Mouse (Mus musculus): ENCODE measurements around the gene Phlpp2. TPM values are rescaled to one million over a fixed set of nuclear protein-coding genes. Genes with fewer than 3 reads are reported as not detected.
A peak's percentile ranks its signal among the peaks of the same experiment; 100 is the strongest.
"Not testable (repeated sequence)": the region's sequence is repeated elsewhere in the genome, so short reads cannot be mapped to it uniquely, and the experiment has no call there.

Gene Phlpp2
- polyA plus RNA-seq, 1 experiment from 2014 or later: 1.5 TPM

DNA sequence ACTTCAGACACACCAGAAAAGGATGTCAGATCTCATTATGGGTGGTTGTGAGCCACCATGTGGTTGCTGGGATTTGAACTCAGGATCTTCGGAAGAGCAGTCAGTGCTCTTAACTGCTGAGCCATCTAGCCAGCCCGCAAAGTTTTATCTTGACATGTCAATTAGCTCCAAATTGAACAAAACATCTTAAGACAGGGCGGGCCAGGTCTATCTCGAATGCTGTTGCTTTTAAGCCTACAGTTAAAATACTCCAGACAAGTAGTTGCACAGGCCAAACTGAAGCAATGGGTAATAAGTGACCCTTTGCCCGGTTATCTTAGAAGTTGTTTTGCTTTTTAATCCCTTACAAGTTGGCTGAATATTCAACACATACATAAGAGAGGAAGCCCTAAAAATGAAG lies 1.7 kb upstream of the Phlpp2 start:
- ATAC-seq (replicated peaks; ENCODE audit: insufficient number of reproducible peaks, insufficient read depth, low FRiP score, low read depth): no peak
- H3K9ac ChIP-seq: no peak overlapping the region
- WGBS: 85% methylated on average over 5 of the region's 5 CpGs
- H3K9me3 ChIP-seq (replicated peaks): no peaks in the 10 kb centered on the region
- no peak overlapping the region for H3K4me3 ChIP-seq
- no peaks in the 10 kb centered on the region for H3K27me3 ChIP-seq
- H3K4me2 ChIP-seq: no peak overlapping the region
- peaks cover 12% of the 10 kb centered on the region; the same call in 1 of the 2 replicates for H3K36me3 ChIP-seq
- peaks cover 10% of the 10 kb centered on the region for H3K4me1 ChIP-seq (replicated peaks)
- no peak overlapping the region for H3K27ac ChIP-seq

DNA sequence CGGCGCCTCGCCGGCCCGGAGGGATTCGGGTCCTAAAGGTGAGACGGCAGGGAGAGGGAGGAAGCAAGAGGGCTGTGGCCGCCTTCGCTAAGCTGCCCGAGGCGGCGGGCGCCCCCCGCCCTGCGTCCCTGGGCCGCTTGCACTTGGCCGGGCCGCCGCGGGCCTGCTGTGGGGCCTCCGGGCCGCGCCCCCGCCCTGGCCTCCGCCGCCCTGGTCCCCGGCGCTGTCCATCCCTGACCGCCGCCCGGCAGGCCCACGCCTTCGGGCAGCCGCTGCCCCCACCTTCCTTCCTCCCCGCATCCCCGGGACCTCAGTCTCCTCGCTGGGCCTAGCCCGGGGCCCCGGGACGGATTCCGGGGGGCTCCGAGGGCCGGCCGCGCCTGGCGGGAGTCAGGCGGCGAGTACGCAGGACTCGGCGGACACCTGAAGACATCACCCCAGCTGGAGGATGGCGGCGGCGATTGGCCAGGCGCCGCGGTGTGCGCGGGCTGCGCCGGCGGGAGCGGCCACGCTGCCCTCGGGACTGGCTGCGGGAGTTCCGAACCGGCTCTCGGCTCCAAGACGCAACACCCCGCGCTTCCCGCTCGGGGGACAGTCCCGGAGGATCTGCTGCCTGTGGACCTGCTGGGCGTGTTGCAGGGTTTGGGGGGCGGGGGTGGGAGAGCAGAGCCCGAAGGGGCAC lies 479 bp downstream of the Phlpp2 start:
- peak overlapping the region; percentile 92 for H3K27ac ChIP-seq

DNA sequence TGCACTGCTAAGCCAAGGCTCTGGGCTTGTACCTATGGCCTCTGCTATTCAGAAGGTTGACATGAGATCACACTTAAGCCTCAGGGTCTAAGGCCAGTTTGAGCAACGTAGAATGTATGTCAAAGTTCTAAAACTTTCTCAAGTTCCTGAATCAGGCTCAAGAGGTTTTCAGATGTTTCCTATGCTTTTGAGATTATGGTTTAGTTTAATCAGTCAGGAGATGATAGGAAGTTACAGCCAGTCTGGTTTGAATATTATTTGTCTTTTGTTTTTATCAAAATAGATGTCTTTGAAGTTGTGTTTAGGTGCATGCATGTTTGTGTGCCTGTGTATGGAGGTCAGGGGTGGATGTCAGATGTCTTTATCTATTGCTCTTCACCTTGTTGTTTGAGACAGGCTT lies 2.7 kb downstream of the Phlpp2 start:
- Histone ChIP-seq H3K27ac (no peak overlapping the region), H3K9ac (no peak overlapping the region), H3K27me3 (no peaks in the 10 kb centered on the region), H3K4me1 (replicated peaks) (peaks cover 10% of the 10 kb centered on the region), H3K4me3 (no peak overlapping the region), H3K4me2 (no peak overlapping the region), H3K9me3 (replicated peaks) (no peaks in the 10 kb centered on the region), H3K36me3 (no peaks in the 10 kb centered on the region)
- WGBS: 76% methylated on average over 1 of the region's 1 CpGs
- ATAC-seq (replicated peaks; ENCODE audit: insufficient number of reproducible peaks, insufficient read depth, low FRiP score, low read depth): no peak

More for the DNA sequence above, 479 bp downstream of the Phlpp2 start:
- H3K9me3 ChIP-seq (replicated peaks): no peaks in the 10 kb centered on the region
- peak overlapping the region; percentile 96 for H3K9ac ChIP-seq
- peak overlapping the region; percentile 96 for H3K4me2 ChIP-seq
- no peaks in the 10 kb centered on the region for H3K36me3 ChIP-seq
- H3K4me1 ChIP-seq (replicated peaks): peaks cover 10% of the 10 kb centered on the region
- no peaks in the 10 kb centered on the region for H3K27me3 ChIP-seq
- under 1% methylated on average over 68 of the region's 78 CpGs for WGBS
- ATAC-seq (replicated peaks; ENCODE audit: insufficient number of reproducible peaks, insufficient read depth, low FRiP score, low read depth): peak; percentile 83
- H3K4me3 ChIP-seq: peak overlapping the region; percentile 90

DNA sequence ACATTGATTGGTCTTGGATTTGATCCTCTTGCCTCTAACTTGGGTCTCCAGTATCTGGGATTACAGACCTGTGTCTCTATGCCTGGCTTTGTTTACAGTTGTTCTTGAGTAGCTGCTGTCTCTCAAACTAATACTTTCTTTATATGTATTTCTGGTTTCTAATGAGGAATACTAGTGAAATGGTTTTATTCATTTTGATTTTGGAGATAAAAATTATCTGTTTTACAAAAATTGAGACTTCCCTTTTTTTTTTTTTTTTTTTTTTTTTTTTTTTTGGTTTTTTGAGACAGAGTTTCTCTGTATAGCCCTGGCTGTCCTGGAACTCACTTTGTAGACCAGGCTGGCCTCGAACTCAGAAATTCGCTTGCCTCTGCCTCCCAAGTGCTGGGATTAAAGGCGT lies 5.5 kb downstream of the Phlpp2 start:
- not testable (repeated sequence) for H3K27ac ChIP-seq; H3K4me1 ChIP-seq (replicated peaks); H3K9ac ChIP-seq; H3K27me3 ChIP-seq; ATAC-seq (replicated peaks; ENCODE audit: insufficient number of reproducible peaks, insufficient read depth, low FRiP score, low read depth); H3K36me3 ChIP-seq; H3K4me3 ChIP-seq; H3K4me2 ChIP-seq; H3K9me3 ChIP-seq (replicated peaks)
- 95% methylated on average over 3 of the region's 3 CpGs for WGBS

DNA sequence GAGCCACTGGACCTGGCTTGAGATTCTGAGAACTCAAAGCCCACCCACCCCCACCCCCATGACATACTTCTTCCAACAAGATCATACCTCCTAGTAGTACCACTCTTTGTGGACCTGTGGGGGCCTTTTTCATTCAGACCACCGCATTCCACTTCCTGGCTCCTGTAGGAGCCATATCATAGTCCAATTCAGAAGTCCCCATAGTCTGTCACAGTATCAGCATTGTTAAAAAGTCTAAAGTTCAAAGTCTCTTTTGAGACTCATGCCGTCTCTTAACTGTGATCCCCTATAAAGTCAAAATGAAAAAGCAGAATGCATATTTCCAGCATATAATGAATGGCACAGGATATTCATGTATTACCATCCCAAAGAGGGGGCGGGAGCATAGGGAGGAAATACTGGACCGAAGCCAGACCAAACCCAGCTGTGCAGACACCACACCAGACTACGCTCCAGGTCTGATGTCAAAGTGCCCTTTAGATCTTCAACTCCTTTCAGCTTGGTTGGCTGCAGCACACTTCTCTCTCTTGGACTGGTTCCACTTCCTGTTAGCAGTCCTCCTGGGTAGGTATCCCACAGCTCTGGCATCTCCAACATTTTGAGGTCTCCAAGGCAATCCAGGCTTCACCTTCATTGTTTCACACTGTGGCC lies 11.8 kb downstream of the Phlpp2 start:
- H3K9me3 ChIP-seq (replicated peaks): no peaks in the 10 kb centered on the region
- H3K27me3 ChIP-seq: no peaks in the 10 kb centered on the region
- ATAC-seq (replicated peaks; ENCODE audit: insufficient number of reproducible peaks, insufficient read depth, low FRiP score, low read depth): no peak
- no peak overlapping the region for H3K4me3 ChIP-seq
- 72% methylated on average over 5 of the region's 5 CpGs for WGBS
- no peak overlapping the region for H3K9ac ChIP-seq
- no peak overlapping the region for H3K4me2 ChIP-seq
- no peaks in the 10 kb centered on the region; the same call in 1 of the 2 replicates for H3K36me3 ChIP-seq
- no peaks in the 10 kb centered on the region for H3K4me1 ChIP-seq (replicated peaks)
- no peak overlapping the region for H3K27ac ChIP-seq

DNA sequence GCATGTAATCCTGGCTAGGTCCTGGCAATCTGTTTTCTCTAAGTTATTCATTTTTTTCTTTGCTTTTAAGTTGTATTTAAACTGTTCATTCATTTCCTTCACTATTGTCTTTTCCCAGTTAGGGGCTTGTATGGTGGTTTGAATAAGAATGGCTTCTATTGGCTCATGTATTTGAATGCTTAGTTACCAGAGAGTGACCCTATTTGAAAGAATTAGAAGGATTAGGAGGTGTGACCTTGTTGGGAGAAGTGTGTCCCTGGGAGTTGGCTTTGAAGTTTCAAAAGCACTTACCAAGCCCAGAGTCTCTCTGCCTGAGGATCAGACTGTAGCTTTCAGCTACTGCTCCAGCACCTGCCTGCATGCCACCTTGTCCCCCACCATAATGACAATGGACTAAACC lies 17.0 kb downstream of the Phlpp2 start:
- ATAC-seq (replicated peaks; ENCODE audit: insufficient number of reproducible peaks, insufficient read depth, low FRiP score, low read depth): no peak
- H3K27me3 ChIP-seq: no peaks in the 10 kb centered on the region
- no peaks in the 10 kb centered on the region for H3K9me3 ChIP-seq (replicated peaks)
- no peak overlapping the region for H3K4me2 ChIP-seq
- no peak overlapping the region for H3K27ac ChIP-seq
- no peaks in the 10 kb centered on the region for H3K4me1 ChIP-seq (replicated peaks)
- H3K36me3 ChIP-seq: no peaks in the 10 kb centered on the region; the same call in 1 of the 2 replicates
- no peak overlapping the region for H3K4me3 ChIP-seq
- no peak overlapping the region for H3K9ac ChIP-seq

DNA sequence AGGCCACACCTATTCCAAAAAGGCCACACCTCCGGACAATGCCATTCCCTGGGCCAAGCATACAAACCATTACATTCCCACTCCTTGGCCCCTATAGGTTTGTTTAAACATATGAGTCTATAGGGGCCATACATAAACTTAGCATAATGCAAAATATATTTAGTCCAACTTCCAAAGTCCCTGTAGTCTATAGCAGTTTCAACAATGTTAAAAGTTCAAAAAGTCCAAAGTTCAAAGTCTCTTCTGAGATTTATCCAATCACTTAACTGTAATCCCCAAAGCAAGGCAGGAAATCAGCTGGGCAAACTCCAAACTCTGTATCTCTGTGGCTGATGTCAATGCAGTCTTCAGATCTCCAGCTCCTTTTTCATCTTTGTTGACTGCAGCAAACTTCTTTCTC lies 20.9 kb downstream of the Phlpp2 start:
- Histone ChIP-seq H3K4me3 (no peak overlapping the region), H3K4me1 (replicated peaks) (no peaks in the 10 kb centered on the region), H3K27ac (no peak overlapping the region), H3K36me3 (peaks cover 9% of the 10 kb centered on the region; the same call in 1 of the 2 replicates), H3K4me2 (no peak overlapping the region), H3K9me3 (replicated peaks) (no peaks in the 10 kb centered on the region; the same call in 1 of the 2 replicates), H3K27me3 (no peaks in the 10 kb centered on the region), H3K9ac (no peak overlapping the region)
- 94% methylated on average over 1 of the region's 1 CpGs for WGBS
- ATAC-seq (replicated peaks; ENCODE audit: insufficient number of reproducible peaks, insufficient read depth, low FRiP score, low read depth): no peak

DNA sequence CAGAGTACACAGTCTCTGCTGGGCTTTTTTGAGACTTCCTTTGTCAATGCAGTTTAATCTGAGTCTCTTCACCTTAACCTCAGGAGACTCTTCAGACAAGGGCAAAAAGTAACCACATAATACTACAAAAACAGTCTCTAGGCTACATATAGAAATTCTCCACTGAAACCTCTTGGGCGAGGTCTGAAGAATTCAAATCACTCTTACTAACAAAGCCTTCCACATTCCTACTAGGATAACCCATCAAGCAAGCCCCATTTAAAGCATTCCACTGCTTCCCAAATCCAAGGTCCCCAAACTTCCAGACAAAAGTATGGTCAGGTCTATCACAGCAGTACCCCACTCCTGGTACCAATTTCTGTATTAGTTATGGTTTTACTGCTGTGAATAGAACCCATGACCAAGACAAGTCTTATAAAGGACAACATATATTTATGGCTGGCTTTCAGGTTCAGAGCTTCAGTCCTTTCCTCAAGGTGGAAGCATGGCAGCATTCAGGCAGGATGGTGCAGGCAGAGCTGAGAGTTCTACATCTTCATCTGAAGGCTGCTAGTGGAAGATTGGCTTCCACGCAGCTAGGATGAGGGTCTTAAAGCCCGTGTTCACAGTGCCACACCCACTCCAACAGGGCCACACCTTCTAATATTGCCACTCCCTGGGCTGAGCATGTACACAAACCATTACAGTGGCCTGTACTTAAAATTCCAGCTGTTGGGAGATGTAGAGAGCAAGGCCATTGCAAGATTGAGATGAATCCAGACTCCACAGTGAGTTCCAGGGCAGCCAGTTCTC lies 22.6 kb downstream of the Phlpp2 start:
- no peak overlapping the region for H3K4me2 ChIP-seq
- H3K27ac ChIP-seq: no peak overlapping the region
- WGBS: 91% methylated on average over 3 of the region's 3 CpGs
- no peak overlapping the region for H3K9ac ChIP-seq
- ATAC-seq (replicated peaks; ENCODE audit: insufficient number of reproducible peaks, insufficient read depth, low FRiP score, low read depth): no peak
- no peak overlapping the region for H3K4me3 ChIP-seq
- H3K4me1 ChIP-seq (replicated peaks): no peaks in the 10 kb centered on the region
- no peaks in the 10 kb centered on the region; the same call in 1 of the 2 replicates for H3K9me3 ChIP-seq (replicated peaks)
- H3K27me3 ChIP-seq: no peaks in the 10 kb centered on the region
- H3K36me3 ChIP-seq: peaks cover 9% of the 10 kb centered on the region; the same call in 1 of the 2 replicates

DNA sequence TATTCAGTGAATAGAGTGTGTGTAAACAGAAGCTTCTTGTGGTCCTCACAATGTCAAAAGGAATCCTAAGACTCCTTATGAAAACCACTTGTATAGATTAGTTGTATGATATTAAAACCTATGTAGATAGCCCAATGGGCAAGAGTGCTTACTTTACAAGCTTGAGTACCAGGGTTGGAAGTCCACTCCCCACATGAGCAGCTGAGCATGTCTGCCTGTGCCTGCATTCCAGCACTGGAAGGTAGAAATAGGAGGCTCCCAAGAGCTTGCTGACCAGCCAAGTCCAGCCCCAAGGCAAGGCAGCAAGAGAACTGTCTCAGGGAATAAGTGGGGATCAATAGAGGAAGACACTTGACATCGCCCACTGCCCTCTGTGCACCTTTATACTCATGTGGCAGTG lies 26.3 kb downstream of the Phlpp2 start:
- H3K27me3 ChIP-seq: no peaks in the 10 kb centered on the region
- 100% methylated on average over 1 of the region's 1 CpGs for WGBS
- H3K9me3 ChIP-seq (replicated peaks): no peaks in the 10 kb centered on the region; the same call in 1 of the 2 replicates
- H3K36me3 ChIP-seq: peaks cover 13% of the 10 kb centered on the region; the same call in 1 of the 2 replicates
- no peak for ATAC-seq (replicated peaks; ENCODE audit: insufficient number of reproducible peaks, insufficient read depth, low FRiP score, low read depth)
- no peak overlapping the region for H3K4me3 ChIP-seq
- no peak overlapping the region for H3K27ac ChIP-seq
- H3K4me1 ChIP-seq (replicated peaks): no peaks in the 10 kb centered on the region
- H3K9ac ChIP-seq: no peak overlapping the region
- no peak overlapping the region for H3K4me2 ChIP-seq

DNA sequence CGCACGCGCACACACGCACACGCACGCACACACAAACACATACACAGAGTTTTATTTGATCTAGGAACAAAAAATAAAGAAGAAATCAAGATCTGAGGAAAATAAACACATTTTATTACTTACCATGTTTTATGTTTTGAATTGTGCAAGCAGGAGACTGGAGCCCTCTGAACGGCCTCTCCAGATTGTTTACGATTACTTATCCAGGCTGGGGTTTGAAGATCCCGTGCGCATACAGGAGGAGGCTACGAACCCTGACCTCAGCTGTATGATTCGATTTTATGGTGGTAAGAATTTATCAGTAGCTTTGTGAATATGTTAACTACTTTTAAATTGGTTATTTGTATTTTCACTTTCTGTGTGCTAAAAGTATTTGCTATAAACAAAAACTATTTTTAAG lies 27.0 kb downstream of the Phlpp2 start:
- 87% methylated on average over 12 of the region's 12 CpGs for WGBS

DNA sequence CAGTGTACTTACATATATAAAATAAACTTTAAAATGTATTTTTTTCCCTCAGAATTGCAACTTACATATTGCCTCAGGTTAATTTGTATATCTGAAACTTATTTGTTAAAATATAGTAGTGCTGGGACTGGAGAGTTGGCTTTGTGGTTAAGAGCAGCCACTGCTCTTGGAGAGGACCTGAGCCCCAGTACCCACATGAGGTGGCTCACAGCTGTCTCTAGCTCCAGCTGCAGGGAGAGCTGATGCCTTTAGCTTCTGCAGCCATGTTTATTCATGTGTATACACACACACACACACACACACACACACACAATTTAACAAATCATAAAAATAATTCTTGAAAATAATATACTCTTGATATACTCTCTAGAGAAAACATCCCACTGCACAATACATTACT lies 34.0 kb downstream of the Phlpp2 start:
- no peak for ATAC-seq (replicated peaks; ENCODE audit: insufficient number of reproducible peaks, insufficient read depth, low FRiP score, low read depth)
- Histone ChIP-seq H3K9me3 (replicated peaks) (no peaks in the 10 kb centered on the region), H3K9ac (no peak overlapping the region), H3K27ac (no peak overlapping the region), H3K4me2 (no peak overlapping the region), H3K36me3 (peaks cover 6% of the 10 kb centered on the region; the same call in 1 of the 2 replicates), H3K4me3 (no peak overlapping the region), H3K4me1 (replicated peaks) (no peaks in the 10 kb centered on the region), H3K27me3 (no peaks in the 10 kb centered on the region)

More for the DNA sequence above, 27.0 kb downstream of the Phlpp2 start:
- peaks cover 13% of the 10 kb centered on the region; the same call in 1 of the 2 replicates for H3K36me3 ChIP-seq
- no peak overlapping the region for H3K4me2 ChIP-seq
- no peak overlapping the region for H3K4me3 ChIP-seq
- no peaks in the 10 kb centered on the region for H3K27me3 ChIP-seq
- no peak overlapping the region for H3K9ac ChIP-seq
- no peaks in the 10 kb centered on the region; the same call in 1 of the 2 replicates for H3K9me3 ChIP-seq (replicated peaks)
- ATAC-seq (replicated peaks; ENCODE audit: insufficient number of reproducible peaks, insufficient read depth, low FRiP score, low read depth): no peak
- H3K4me1 ChIP-seq (replicated peaks): no peaks in the 10 kb centered on the region
- no peak overlapping the region for H3K27ac ChIP-seq

Measured in heart, embryonic 15.5 days (tissue).